Mouse (Mus musculus): Measurements from ENCODE around the gene Mrps12.
A peak's percentile ranks its signal among the peaks of the same experiment; 100 is the strongest.

The Mrps12 gene

GRCm38 (mm10) chr7:28741709-28742438 is at the start of gene Mrps12, which contains the start of gene Sars2:
Gene Mrps12, minus strand, starts transcription at chr7:28741820.
Gene Sars2, plus strand, starts transcription at chr7:28741992.
- DNase-seq (ENCODE audit: low spot score in 2 of 2): peak; percentile 93 to 94

GRCm38 (mm10) chr7:28790066-28790806 is 48.6 kb upstream of the Mrps12 start:
- DNase-seq (ENCODE audit: low spot score in 2 of 2): no peak

- DNase-seq (ENCODE audit: low spot score in 2 of 2): no peak
Observed at GRCm38 (mm10) chr7:28789235-28789634, 47.6 kb upstream of the Mrps12 start.

- DNase-seq (ENCODE audit: low spot score in 2 of 2): peak; percentile 67 to 75
Observed at GRCm38 (mm10) chr7:28788307-28789195, 46.9 kb upstream of the Mrps12 start, which contains the start of gene Rinl. Gene Rinl, plus strand, starts transcription at chr7:28788969.

GRCm38 (mm10) chr7:28787884-28788283 is 46.3 kb upstream of the Mrps12 start:
- no peak for DNase-seq (ENCODE audit: low spot score in 2 of 2)

- peak; percentile 49 to 66 for DNase-seq (ENCODE audit: low spot score in 2 of 2)
Observed at GRCm38 (mm10) chr7:28785161-28785560, 43.5 kb upstream of the Mrps12 start.

GRCm38 (mm10) chr7:28781261-28781663 is 39.6 kb upstream of the Mrps12 start:
- peak; percentile 80 to 86 for DNase-seq (ENCODE audit: low spot score in 2 of 2)

GRCm38 (mm10) chr7:28780857-28781256 is 39.2 kb upstream of the Mrps12 start:
- DNase-seq (ENCODE audit: low spot score in 2 of 2): peak; percentile 67 to 76

- peak; percentile 91 to 96 for DNase-seq (ENCODE audit: low spot score in 2 of 2)
Observed at GRCm38 (mm10) chr7:28780067-28780658, 38.5 kb upstream of the Mrps12 start.

GRCm38 (mm10) chr7:28778825-28779224 is 37.2 kb upstream of the Mrps12 start:
- DNase-seq (ENCODE audit: low spot score in 2 of 2): no peak

GRCm38 (mm10) chr7:28775129-28775528 is 33.5 kb upstream of the Mrps12 start:
- no peak for DNase-seq (ENCODE audit: low spot score in 2 of 2)

- no peak for DNase-seq (ENCODE audit: low spot score in 2 of 2)
Observed at GRCm38 (mm10) chr7:28774164-28774563, 32.5 kb upstream of the Mrps12 start.

- DNase-seq (ENCODE audit: low spot score in 2 of 2): no peak
Observed at GRCm38 (mm10) chr7:28773163-28773562, 31.5 kb upstream of the Mrps12 start.

GRCm38 (mm10) chr7:28771867-28772266 is 30.2 kb upstream of the Mrps12 start:
- no peak for DNase-seq (ENCODE audit: low spot score in 2 of 2)

GRCm38 (mm10) chr7:28770309-28770708 is 28.7 kb upstream of the Mrps12 start:
- no peak for DNase-seq (ENCODE audit: low spot score in 2 of 2)

GRCm38 (mm10) chr7:28769414-28769958 is 27.9 kb upstream of the Mrps12 start:
- no peak for DNase-seq (ENCODE audit: low spot score in 2 of 2)

- DNase-seq (ENCODE audit: low spot score in 2 of 2): no peak
Observed at GRCm38 (mm10) chr7:28767462-28767965, 25.9 kb upstream of the Mrps12 start, which contains the start of gene Nfkbib. Gene Nfkbib, minus strand, starts transcription at chr7:28767512.

- DNase-seq (ENCODE audit: low spot score in 2 of 2): no peak
Observed at GRCm38 (mm10) chr7:28766910-28767309, 25.3 kb upstream of the Mrps12 start.

- peak; percentile 93 to 96 for DNase-seq (ENCODE audit: low spot score in 2 of 2)
Observed at GRCm38 (mm10) chr7:28766173-28766879, 24.7 kb upstream of the Mrps12 start, which contains the start of gene Sirt2. Gene Sirt2, plus strand, starts transcription at chr7:28766735.

GRCm38 (mm10) chr7:28765211-28765610 is 23.6 kb upstream of the Mrps12 start:
- DNase-seq (ENCODE audit: low spot score in 2 of 2): no peak
